Mouse (Mus musculus): ENCODE results near the gene Dtnb.
"Not testable (repeated sequence)": the region's sequence is repeated elsewhere in the genome, so short reads cannot be mapped to it uniquely, and the experiment has no call there.

Gene Dtnb

GRCm38 (mm10) chr12:3571787-3572580, at the start of gene Dtnb:
Gene Dtnb (plus strand): TSS chr12:3572381.
- DNase-seq (ENCODE audit: low spot score) = peak; percentile 72

- DNase-seq (ENCODE audit: low spot score) = no peak
Observed at GRCm38 (mm10) chr12:3525536-3525935, 46.6 kb upstream of the Dtnb start.

- DNase-seq (ENCODE audit: low spot score) = not testable (repeated sequence)
Observed at GRCm38 (mm10) chr12:3535446-3535845, 36.7 kb upstream of the Dtnb start.

- no peak for DNase-seq (ENCODE audit: low spot score)
Observed at GRCm38 (mm10) chr12:3537616-3538015, 34.6 kb upstream of the Dtnb start.

- no peak for DNase-seq (ENCODE audit: low spot score)
Observed at GRCm38 (mm10) chr12:3538036-3538435, 34.1 kb upstream of the Dtnb start.

- DNase-seq (ENCODE audit: low spot score) = no peak
Observed at GRCm38 (mm10) chr12:3539605-3540004, 32.6 kb upstream of the Dtnb start.

GRCm38 (mm10) chr12:3540871-3541270, 31.3 kb upstream of the Dtnb start:
- no peak for DNase-seq (ENCODE audit: low spot score)

- DNase-seq (ENCODE audit: low spot score) = no peak
Observed at GRCm38 (mm10) chr12:3545451-3545850, 26.7 kb upstream of the Dtnb start.

- DNase-seq (ENCODE audit: low spot score) = no peak
Observed at GRCm38 (mm10) chr12:3546121-3546658, 26.0 kb upstream of the Dtnb start.

- DNase-seq (ENCODE audit: low spot score) = no peak
Observed at GRCm38 (mm10) chr12:3546781-3547180, 25.4 kb upstream of the Dtnb start.

- DNase-seq (ENCODE audit: low spot score) = no peak
Observed at GRCm38 (mm10) chr12:3547506-3547905, 24.7 kb upstream of the Dtnb start.

- no peak for DNase-seq (ENCODE audit: low spot score)
Observed at GRCm38 (mm10) chr12:3547911-3548310, 24.3 kb upstream of the Dtnb start.

- no peak for DNase-seq (ENCODE audit: low spot score)
Observed at GRCm38 (mm10) chr12:3548582-3549211, 23.5 kb upstream of the Dtnb start.

- DNase-seq (ENCODE audit: low spot score) = no peak
Observed at GRCm38 (mm10) chr12:3550280-3550679, 21.9 kb upstream of the Dtnb start.

- DNase-seq (ENCODE audit: low spot score) = no peak
Observed at GRCm38 (mm10) chr12:3557414-3558319, 14.5 kb upstream of the Dtnb start.

GRCm38 (mm10) chr12:3560596-3560995, 11.6 kb upstream of the Dtnb start:
- DNase-seq (ENCODE audit: low spot score) = peak; percentile 45

GRCm38 (mm10) chr12:3561032-3561431, 11.1 kb upstream of the Dtnb start:
- no peak for DNase-seq (ENCODE audit: low spot score)

- DNase-seq (ENCODE audit: low spot score) = no peak
Observed at GRCm38 (mm10) chr12:3562806-3563205, 9.4 kb upstream of the Dtnb start.

- DNase-seq (ENCODE audit: low spot score) = no peak
Observed at GRCm38 (mm10) chr12:3563659-3564058, 8.5 kb upstream of the Dtnb start.

GRCm38 (mm10) chr12:3568461-3568991, 3.7 kb upstream of the Dtnb start:
- DNase-seq (ENCODE audit: low spot score) = no peak

- DNase-seq (ENCODE audit: low spot score) = no peak
Observed at GRCm38 (mm10) chr12:3570711-3571400, 1.3 kb upstream of the Dtnb start.
